Mouse (Mus musculus) hindbrain, embryonic 11.5 days (tissue): Measurements from ENCODE around the gene Wt1. TPM values are rescaled to one million over a fixed set of nuclear protein-coding genes. Genes with fewer than 3 reads are reported as not detected.

Source experiments
- ATAC-seq: fragments of 200-750 bp; cut with Nextera tagmentation; 2 replicates; pipeline ENCODE4 v1.8.0; 2017; ENCODE audit warnings: mild to moderate bottlenecking, moderate TSS enrichment, moderate library complexity; ENCODE audit not compliant: low FRiP score
- DNase-seq: peaks from one replicate; pipeline ENCODE4 v3.0.0-alpha.2; 2015; ENCODE audit warnings: low spot score
- H3K27ac ChIP-seq: fragments of 300-500 bp; sonication (generic); 2 replicates; pipeline ENCODE4 v1.5.1; 2014; ENCODE audit warnings: mild to moderate bottlenecking, low read depth, low read length
- H3K27me3 ChIP-seq: fragments of 300-500 bp; sonication (generic); 2 replicates; pipeline ENCODE4 v1.6.1; 2014; ENCODE audit warnings: mild to moderate bottlenecking, low read length, moderate library complexity, mixed read lengths; ENCODE audit not compliant: control insufficient read depth, insufficient read depth
- H3K36me3 ChIP-seq: fragments of 300-500 bp; sonication (generic); 2 replicates; pipeline ENCODE4 v1.6.1; 2014; ENCODE audit warnings: mild to moderate bottlenecking, low read length, moderate library complexity, mixed read lengths; ENCODE audit not compliant: control insufficient read depth, insufficient read depth
- H3K4me1 ChIP-seq: fragments of 300-500 bp; sonication (generic); replicated peaks from 2 replicates; pipeline ENCODE4 v1.6.1; 2014; ENCODE audit warnings: low read length, mixed read lengths; ENCODE audit not compliant: control insufficient read depth, insufficient read depth
- H3K4me2 ChIP-seq: fragments of 300-500 bp; sonication (generic); replicated peaks from 2 replicates; pipeline ENCODE4 v1.6.1; 2014; ENCODE audit warnings: mild to moderate bottlenecking, low read depth, low read length
- H3K4me3 ChIP-seq: fragments of 300-500 bp; sonication (generic); 2 replicates; pipeline ENCODE4 v1.5.1; 2014; ENCODE audit warnings: low read depth, low read length
- H3K9ac ChIP-seq: fragments of 300-500 bp; sonication (generic); 2 replicates; pipeline ENCODE4 v1.6.1; 2014; ENCODE audit warnings: low read depth, low read length
- H3K9me3 ChIP-seq: fragments of 300-500 bp; sonication (generic); 2 replicates; pipeline ENCODE4 v1.6.1; 2016; ENCODE audit warnings: low read length; ENCODE audit not compliant: control insufficient read depth
- WGBS: fragments of 180-500 bp; shearing (Covaris S2); extraction: QIAGEN DNeasy Blood & Tissue Kit; methylation state at CpG from one replicate; pipeline ENCODE4 v1.1.7; 2014; 5-methylcytosine and 5-hydroxymethylcytosine counted together
- polyA plus RNA-seq: library from polyadenylated mRNA; unstranded; fragments of >200 nt; fragmentation: Nextera tagmentation; extraction: Ambion mirVana; gene quantifications from 2 replicates; pipeline ENCODE4 v1.2.1, GENCODE M21; 2014

Wt1 gene
- 0.52 and 0.68 TPM in 2 replicates for polyA plus RNA-seq

GRCm38 (mm10) chr2:105126279-105126678 lies at the start of gene Wt1:
Gene Wt1 (plus strand): TSS chr2:105126529.
- WGBS, result under 1% methylated on average over 24 of the region's 25 CpGs
- 0 out of 2 replicates have a peak within 1 kb of the TSS, but pooled peaks have one; percentile 19 for H3K4me2 ChIP-seq
- H3K9me3 ChIP-seq, result no peaks in the 10 kb centered on the region
- H3K27me3 ChIP-seq, result peaks cover 88% of the 10 kb centered on the region
- DNase-seq (peak; percentile 70), ATAC-seq (peak; percentile 46)
- H3K27ac ChIP-seq, result no peak within 1 kb of the TSS
- no peaks in the 10 kb centered on the region for H3K36me3 ChIP-seq
- peak within 1 kb of the TSS; percentile 22 for H3K4me3 ChIP-seq
- H3K9ac ChIP-seq, result no peak within 1 kb of the TSS
- 0 out of 2 replicates have a peak, but pooled peaks cover 4% of the 10 kb centered on the region for H3K4me1 ChIP-seq

DNA sequence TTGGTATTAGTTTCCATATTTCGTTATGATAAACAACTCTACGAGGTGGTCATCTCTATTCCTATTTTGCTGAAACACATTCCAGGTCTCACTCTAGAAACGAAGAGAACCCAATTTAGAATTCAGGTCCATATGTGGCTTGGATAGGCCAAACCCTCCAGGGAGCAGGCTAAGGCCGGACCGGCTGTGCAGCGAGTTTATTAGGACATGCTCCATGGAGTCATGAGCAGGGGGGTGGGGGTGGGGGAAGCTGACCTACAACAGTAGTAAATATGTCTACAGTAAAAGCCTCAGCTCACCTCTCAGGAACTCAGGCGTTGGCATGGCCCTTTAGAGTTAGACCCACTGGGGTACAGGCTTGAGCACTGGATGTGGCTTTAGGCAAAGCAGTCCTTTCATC lies 49.2 kb upstream of the Wt1 start:
- no peaks in the 10 kb centered on the region for H3K9me3 ChIP-seq
- no peak overlapping the region for H3K9ac ChIP-seq
- no peak overlapping the region for H3K4me3 ChIP-seq
- WGBS, result 89% methylated on average over 7 of the region's 7 CpGs
- H3K4me1 ChIP-seq, result no peaks in the 10 kb centered on the region
- no peaks in the 10 kb centered on the region for H3K36me3 ChIP-seq
- H3K27ac ChIP-seq, result no peak overlapping the region
- no peaks in the 10 kb centered on the region for H3K27me3 ChIP-seq
- DNase-seq, result no peak
- no peak for ATAC-seq
- no peak overlapping the region for H3K4me2 ChIP-seq

GRCm38 (mm10) chr2:105082256-105082790 lies 44.0 kb upstream of the Wt1 start:
- no peak overlapping the region for H3K4me2 ChIP-seq
- no peak overlapping the region for H3K4me3 ChIP-seq
- H3K4me1 ChIP-seq, result no peaks in the 10 kb centered on the region
- no peaks in the 10 kb centered on the region for H3K9me3 ChIP-seq
- DNase-seq (no peak), ATAC-seq (no peak)
- 33% methylated on average over 9 of the region's 9 CpGs for WGBS
- H3K9ac ChIP-seq, result no peak overlapping the region
- H3K27me3 ChIP-seq, result no peaks in the 10 kb centered on the region
- H3K36me3 ChIP-seq, result no peaks in the 10 kb centered on the region
- H3K27ac ChIP-seq, result no peak overlapping the region

DNA sequence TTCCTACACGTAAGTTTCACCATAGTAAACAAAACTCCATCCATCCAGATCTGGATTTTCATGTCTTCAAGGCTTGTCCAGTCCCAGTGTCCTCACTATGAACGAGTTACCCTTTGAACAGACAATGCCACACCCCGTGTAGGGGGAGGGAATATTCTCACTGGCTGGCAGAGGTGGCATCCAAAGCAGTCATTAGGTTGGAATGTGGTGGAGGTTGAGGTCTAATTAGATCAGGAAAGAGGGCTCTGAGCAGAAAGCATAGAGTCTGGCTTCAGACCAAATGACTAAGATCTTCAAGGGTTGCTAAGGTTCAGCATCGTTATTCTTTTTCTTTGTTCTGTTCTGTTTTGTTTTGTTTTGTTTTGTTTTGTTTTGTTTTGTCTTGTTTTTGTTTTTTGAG lies 42.3 kb upstream of the Wt1 start:
- Histone ChIP-seq H3K4me2 (no peak overlapping the region), H3K27ac (no peak overlapping the region), H3K4me1 (no peaks in the 10 kb centered on the region), H3K4me3 (no peak overlapping the region), H3K9ac (no peak overlapping the region), H3K36me3 (no peaks in the 10 kb centered on the region), H3K9me3 (no peaks in the 10 kb centered on the region), H3K27me3 (no peaks in the 10 kb centered on the region)
- DNase-seq (no peak), ATAC-seq (no peak)
- 82% methylated on average over 4 of the region's 4 CpGs for WGBS

DNA sequence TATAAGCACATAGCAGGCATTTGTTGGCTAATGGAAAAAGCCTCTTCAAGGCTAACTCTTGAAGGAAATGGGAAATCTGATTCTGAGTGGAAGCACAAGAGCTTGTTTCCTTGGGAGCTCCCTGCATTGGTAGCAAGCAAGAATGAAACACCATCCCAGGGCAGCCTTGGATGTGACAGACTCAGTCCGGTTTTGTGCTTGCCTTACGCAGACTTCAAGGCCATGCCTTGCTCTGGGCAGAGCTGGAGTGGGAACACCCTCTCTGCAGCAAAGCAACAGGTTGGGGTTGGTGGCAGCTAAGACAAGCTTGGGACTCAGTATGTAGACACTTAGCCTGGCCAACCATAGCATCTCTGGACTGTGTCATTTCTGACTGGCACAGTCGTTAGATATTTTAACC lies 40.2 kb upstream of the Wt1 start:
- 90% methylated on average over 3 of the region's 3 CpGs for WGBS
- DNase-seq, result no peak
- no peak overlapping the region for H3K4me3 ChIP-seq
- no peak overlapping the region for H3K9ac ChIP-seq
- no peaks in the 10 kb centered on the region for H3K9me3 ChIP-seq
- H3K4me1 ChIP-seq, result no peaks in the 10 kb centered on the region
- H3K4me2 ChIP-seq, result no peak overlapping the region
- no peak for ATAC-seq
- H3K36me3 ChIP-seq, result no peaks in the 10 kb centered on the region
- H3K27ac ChIP-seq, result no peak overlapping the region
- H3K27me3 ChIP-seq, result no peaks in the 10 kb centered on the region

DNA sequence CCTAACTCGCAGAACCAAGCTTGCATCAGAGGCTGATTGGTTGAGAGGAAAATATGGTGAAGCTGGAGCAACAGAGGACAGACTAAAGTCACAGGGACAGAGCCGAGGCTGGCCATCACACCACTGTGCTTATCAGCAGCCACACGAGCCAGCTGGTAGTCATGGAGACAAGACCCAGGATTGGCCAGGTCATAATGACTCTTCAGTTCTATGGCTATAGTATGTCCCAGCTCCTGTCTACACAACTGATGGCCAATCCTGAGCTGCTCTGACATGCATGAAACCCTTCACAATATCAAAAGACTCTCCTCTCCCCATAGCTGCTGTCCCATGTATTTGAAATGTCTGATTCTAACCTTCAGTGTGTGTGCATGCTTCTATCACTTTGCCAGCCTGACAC lies 38.3 kb upstream of the Wt1 start:
- DNase-seq (no peak), ATAC-seq (no peak)
- WGBS, result 64% methylated on average over 3 of the region's 3 CpGs
- Histone ChIP-seq H3K27ac (no peak overlapping the region), H3K9me3 (no peaks in the 10 kb centered on the region), H3K4me1 (no peaks in the 10 kb centered on the region), H3K4me2 (no peak overlapping the region), H3K9ac (no peak overlapping the region), H3K4me3 (no peak overlapping the region), H3K36me3 (no peaks in the 10 kb centered on the region), H3K27me3 (no peaks in the 10 kb centered on the region)

DNA sequence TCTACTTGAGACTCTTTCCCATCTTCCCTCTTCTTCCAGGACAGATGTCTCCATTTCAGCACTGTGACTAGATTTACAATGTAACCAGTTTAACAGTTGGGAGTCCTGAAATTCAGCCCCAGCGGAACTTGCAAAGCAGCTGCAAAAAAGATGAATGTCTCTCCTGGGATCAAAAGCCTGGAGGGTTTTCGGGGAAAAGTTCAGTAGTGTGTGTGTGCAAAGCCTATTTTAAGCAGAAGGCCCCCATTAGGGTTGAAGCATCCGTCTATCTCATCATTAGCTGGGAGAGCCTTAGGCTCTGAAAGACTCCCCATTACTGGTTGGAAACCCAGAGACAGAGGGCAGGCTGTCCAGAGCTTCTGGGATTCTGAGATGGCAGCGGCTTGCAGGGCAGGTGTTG lies 37.2 kb upstream of the Wt1 start:
- no peaks in the 10 kb centered on the region for H3K36me3 ChIP-seq
- H3K9ac ChIP-seq, result no peak overlapping the region
- no peak overlapping the region for H3K4me3 ChIP-seq
- 69% methylated on average over 4 of the region's 4 CpGs for WGBS
- no peaks in the 10 kb centered on the region for H3K27me3 ChIP-seq
- DNase-seq (no peak), ATAC-seq (no peak)
- no peaks in the 10 kb centered on the region for H3K9me3 ChIP-seq
- no peak overlapping the region for H3K27ac ChIP-seq
- H3K4me1 ChIP-seq, result no peaks in the 10 kb centered on the region
- no peak overlapping the region for H3K4me2 ChIP-seq

DNA sequence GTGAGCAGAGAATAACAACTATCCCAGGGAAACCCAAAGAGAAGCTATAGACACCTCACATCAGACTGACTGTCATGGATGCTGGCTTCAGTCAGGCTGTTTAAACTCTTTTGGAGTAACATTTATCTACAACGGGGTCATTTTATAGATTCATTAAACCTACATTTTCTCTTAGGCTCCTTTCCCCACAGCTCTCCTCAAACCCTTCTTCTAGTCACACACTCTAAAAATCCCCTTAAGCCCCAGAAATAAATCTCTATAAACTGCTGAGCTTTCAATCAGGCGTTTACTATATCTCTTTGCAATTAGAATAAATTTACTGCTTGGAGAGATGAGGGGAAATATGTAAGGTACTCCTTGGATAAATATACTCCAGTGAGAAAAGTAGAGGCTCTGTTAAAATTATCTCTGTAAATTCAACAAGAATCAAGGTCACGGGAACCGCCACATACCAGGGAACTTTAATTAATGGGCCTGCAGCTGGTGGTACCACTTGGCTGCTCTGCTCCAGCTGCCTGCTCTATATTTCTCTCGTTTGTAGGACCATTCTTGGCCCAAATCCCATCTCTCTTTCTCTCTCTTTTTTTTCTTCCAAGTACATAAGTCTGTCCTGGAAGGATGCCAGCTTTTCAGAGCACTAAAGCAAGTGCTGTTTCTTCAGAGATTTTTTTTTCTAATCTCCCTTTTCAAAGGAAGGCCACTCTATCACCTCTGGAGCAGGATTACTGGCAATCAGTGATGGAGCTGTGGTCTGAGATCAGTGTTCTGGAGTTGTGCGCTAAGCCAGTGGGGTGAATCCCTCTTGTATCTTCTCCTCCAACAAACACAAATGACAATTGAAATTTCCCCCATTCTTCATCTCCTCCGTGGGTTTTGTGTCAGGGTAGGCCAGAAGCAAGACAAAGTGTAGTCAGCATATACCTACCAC lies 36.5 kb upstream of the Wt1 start:
- WGBS, result 74% methylated on average over 7 of the region's 7 CpGs
- no peak for DNase-seq
- no peak for ATAC-seq

DNA sequence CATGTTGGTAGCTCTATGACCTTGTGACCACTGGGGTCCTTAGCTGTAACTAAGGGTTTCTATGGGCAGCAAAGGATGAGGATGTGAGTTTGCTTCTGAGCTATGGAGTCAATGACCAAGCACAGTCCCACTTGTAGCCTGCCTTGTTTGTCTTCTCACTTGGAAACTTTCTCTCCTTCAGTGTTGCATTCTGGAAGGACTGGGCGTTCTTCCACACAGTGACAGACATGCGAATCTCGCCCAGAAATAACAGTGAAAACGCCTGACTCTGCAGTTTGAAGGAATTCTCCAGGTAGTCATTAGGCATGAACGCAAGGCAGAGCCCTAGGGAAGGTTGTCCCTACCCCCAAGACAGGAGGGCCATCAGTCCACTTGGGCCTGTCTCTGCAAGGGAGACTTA lies 35.3 kb upstream of the Wt1 start:
- no peak overlapping the region for H3K9ac ChIP-seq
- no peaks in the 10 kb centered on the region for H3K36me3 ChIP-seq
- H3K4me1 ChIP-seq, result no peaks in the 10 kb centered on the region
- no peak for DNase-seq
- no peak overlapping the region for H3K4me3 ChIP-seq
- no peak for ATAC-seq
- H3K27ac ChIP-seq, result no peak overlapping the region
- H3K9me3 ChIP-seq, result no peaks in the 10 kb centered on the region
- no peaks in the 10 kb centered on the region for H3K27me3 ChIP-seq
- H3K4me2 ChIP-seq, result no peak overlapping the region
- WGBS, result 86% methylated on average over 5 of the region's 5 CpGs

More for the DNA sequence above, 36.5 kb upstream of the Wt1 start:
- Histone ChIP-seq H3K9ac (no peak overlapping the region), H3K36me3 (no peaks in the 10 kb centered on the region), H3K9me3 (no peaks in the 10 kb centered on the region), H3K27me3 (no peaks in the 10 kb centered on the region), H3K4me2 (no peak overlapping the region), H3K27ac (no peak overlapping the region), H3K4me3 (no peak overlapping the region), H3K4me1 (no peaks in the 10 kb centered on the region)
